Mouse (Mus musculus): ENCODE data around the gene Mphosph6.

DNA sequence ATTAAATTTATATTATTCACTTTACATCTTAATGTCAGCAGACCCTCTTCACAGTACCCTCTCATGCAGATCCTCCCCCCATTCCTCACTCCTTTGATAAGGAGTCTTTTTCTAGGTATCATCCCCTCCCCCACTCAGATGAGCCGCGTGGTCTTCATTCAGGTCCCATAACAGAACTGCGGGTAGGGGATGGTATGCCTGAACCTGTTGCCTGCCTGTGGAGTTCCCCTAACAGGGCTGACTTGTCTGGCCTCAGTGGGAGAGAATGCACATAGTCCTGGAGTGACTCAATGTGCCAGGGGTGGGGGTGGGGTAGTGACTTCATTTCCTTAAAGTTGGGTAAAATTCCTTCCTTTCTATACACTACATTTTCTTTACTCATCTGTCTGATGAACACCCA, 15.3 kb downstream of the Mphosph6 start:
- no peak for TF ChIP-seq CTCF (IDR thresholded peaks at IDR 0.05; ENCODE audit: low read depth)
- TF ChIP-seq EP300 (IDR thresholded peaks at IDR 0.05; ENCODE audit: low read depth): no peak
